Mouse (Mus musculus) adrenal gland, postnatal 4 days (tissue): ENCODE data around the gene Dnm3. TPM values are rescaled to one million over a fixed set of nuclear protein-coding genes. Genes with fewer than 3 reads are reported as not detected.
A peak's percentile ranks its signal among the peaks of the same experiment; 100 is the strongest.

Source experiments
- DNase-seq, 2 experiments: peaks; one replicate each; pipeline ENCODE4 v3.0.0; 2021 to 2022; ENCODE audit warnings: low spot score in 2 of 2, mixed read lengths in 2 of 2
- microRNA-seq: library from miRNA; unstranded; fragments of <30 nt; microRNA quantifications from one replicate; pipeline ENCODE4 v1.2.0, GENCODE M21; 2021
- total RNA-seq, 2 experiments: library from RNA; stranded (reverse); gene quantifications; 2 replicates each; pipeline ENCODE4 v1.2.3; 2021

Dnm3 gene
- total RNA-seq, 2 experiments from 2014 or later, result 14.1 to 15.6 TPM

DNA sequence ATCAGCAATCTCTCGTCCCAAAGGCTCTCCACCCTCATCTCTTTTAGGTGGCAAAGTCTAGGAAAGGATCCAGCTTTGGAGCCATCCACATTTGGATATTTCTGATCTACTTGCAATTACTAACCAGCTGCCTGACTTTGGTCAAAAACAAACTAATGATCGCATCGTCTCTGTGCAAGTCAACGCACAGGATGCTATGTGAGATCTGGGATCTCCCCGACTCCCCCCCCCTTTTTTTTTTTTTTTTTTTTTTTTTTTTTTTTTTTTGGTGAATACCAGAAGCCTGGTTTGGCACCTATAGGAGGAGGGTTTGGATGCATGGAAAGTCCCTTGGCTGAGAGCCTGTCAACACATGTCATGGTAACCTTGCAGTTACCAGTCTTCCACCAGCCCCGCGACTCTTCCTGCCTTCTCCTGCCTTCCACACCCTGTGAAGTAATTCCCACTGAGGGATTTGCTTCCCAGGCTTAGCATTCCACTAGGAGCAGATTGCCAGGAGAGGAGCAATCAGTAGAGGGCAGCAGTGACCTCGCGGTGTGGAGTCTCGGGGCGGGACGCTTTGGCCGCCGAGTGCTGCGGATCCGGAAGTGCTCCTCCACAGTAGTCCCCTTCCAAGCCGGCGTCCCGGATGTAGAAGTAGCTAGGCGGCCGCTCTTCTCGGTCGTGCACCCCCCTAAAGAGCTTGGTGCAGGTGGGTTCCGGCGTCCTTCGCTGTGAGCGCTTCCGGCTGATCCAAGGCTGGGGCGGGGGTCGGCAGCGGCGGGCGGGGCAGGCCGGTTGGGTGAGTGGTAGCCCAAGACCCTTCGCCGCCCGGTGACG lies 509.0 kb downstream of the Dnm3 start, which contains the start of gene Pigc:
Pigc (plus strand) TSS at position 598 of the 819 bp plus-strand sequence.
- DNase-seq, result peak; percentile 70 to 85

DNA sequence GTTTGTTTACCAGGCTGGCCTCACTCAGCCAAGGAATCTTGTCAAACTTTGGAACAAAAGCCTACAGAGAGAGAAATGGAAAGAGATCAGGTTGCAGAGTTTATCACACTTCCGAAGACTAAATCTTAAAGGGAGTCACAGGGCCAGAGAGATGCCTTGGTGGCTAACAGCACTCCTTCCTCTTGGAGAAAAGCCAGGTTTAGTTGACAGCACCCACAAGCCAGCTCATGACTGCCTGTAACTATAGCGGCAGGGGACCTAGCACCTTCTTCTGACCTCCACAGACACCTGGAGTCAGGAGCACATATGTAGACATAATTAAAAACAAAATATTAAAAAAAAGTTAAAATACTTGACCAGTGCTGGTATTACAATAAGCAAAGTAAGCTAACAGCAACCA lies 509.9 kb downstream of the Dnm3 start:
- no peak for DNase-seq

GRCm38 (mm10) chr1:161962465-161963377 lies 515.1 kb downstream of the Dnm3 start:
- no peak for DNase-seq

DNA sequence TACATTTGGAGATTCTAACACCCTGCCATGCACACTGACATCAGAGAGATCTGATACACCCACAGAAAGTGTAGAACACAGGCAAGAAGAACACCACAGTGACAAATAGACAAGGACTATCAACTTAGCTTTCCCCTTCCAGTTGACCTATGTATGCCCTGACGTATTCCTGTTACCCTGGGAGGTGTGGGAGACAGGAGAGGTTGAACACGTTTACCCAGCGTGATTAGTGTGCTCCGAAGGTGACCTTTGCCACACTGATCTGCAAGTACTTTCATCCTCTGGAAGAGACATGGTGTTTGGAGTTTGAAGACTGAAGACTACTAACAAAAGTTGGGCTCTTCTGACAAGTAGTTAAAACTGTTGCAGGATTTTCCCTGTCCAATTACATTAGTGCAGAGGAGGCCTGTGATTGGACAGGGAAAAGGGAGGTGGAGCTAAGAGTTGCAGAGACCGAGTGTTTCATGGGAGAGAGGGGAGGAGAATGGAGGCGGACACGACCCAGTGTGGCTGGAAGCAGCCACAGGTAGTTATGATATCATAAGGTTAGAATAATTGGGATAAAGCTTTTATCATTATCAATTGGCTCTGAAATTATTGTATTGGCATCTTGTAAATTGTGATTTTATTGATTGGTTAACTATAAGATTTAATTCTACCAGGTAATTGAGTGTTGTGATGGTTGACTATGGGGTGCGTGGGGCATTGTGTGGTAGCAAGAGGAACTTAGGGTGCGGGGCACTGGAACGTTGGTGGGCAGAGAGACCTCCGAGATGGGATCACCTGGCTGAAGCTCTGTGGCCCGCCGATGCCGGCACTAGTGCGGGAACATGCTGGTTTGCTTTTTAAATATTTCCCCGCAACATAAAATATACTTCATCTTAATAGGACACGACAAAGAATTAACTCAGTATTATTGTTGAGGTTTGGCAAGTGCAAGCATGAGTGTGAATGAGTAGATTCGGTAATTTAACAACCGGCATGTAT lies 519.6 kb downstream of the Dnm3 start:
- no peak for DNase-seq

DNA sequence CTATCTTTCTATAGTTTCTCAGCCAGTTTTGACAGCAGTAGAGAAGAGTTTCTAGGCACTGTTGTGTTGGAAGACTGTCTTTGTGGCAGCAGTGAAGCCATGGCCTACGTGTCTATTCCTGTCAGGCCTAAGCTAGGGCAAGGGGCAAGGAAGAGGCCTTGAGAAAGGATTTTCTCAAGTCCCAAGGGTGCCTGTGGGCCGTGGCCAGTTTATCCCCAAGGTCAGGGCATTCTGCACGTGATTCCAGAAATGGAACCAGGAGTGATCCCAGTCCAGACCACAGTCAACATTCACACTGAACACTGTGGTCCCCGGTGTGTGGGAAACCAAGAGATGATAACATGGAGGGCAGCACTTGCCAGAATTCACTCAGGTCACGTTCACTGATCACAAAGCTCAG lies 522.0 kb downstream of the Dnm3 start:
- no peak for DNase-seq

GRCm38 (mm10) chr1:161952599-161952998 lies 525.2 kb downstream of the Dnm3 start:
- DNase-seq, result no peak

- DNase-seq, result no peak
Observed at GRCm38 (mm10) chr1:161951009-161951779, 526.6 kb downstream of the Dnm3 start.

DNA sequence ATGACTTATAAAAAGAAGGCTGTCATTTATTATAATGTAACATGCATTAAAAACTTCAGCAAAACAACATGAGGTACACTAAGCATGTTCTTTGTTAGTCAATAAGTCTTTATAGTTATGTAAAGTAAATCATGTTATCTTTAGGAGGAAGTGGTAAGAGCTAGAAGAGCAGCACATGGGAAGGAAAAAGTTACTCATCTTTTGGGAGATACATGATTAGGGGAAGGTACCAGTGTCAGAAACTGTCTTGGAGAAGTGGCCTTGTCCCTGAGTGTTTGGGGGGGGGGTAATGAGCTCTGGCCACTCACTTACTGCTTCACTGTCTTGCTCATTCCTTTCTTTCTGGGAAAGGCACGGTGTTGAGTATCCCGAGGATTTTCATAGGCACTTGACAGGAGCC lies 535.8 kb downstream of the Dnm3 start:
- no peak for DNase-seq

Small RNAs within 50 kb of the gene (microRNA-seq; reads per million reads assigned to microRNA genes)
- 38.4 reads per million, percentile 35 among the genes with 10 or more reads in this experiment for gene Mir199a-2
- 4,749 reads per million, percentile 90 among the genes with 10 or more reads in this experiment for gene Mir214

Other genes with a start within 250 kb of the Dnm3 start
- gene Mettl13, start 70.5 kb upstream of the Dnm3 start, total RNA-seq, result 10 to 100 TPM; 18.5 to 20.3 TPM
- 10 to 100 TPM; 40.8 to 42.1 TPM for gene Vamp4, start 92.5 kb upstream of the Dnm3 start, total RNA-seq
- 1 to 10 TPM in 1 of 2 experiments, under 1 TPM in 1; 0.71 to 1.1 TPM for gene Myoc, start 161.1 kb upstream of the Dnm3 start, total RNA-seq
- gene Myocos, start 180.2 kb upstream of the Dnm3 start, total RNA-seq, result not detected